Mouse (Mus musculus) myocyte (in vitro differentiated cells): ENCODE data around the gene Tmem189. TPM values are rescaled to one million over a fixed set of nuclear protein-coding genes. Genes with fewer than 3 reads are reported as not detected.

Experiments used
- H3K27me3 ChIP-seq: one replicate; pipeline ENCODE4 v1.6.1; 2011; ENCODE audit not compliant: control insufficient read depth, insufficient read depth, insufficient read length
- H3K36me3 ChIP-seq: one replicate; pipeline ENCODE4 v1.6.1; 2011; ENCODE audit not compliant: control insufficient read depth, insufficient read depth
- H3K4me2 ChIP-seq: one replicate; pipeline ENCODE4 v1.6.1; 2011; ENCODE audit warnings: low read depth, control low read depth
- H3K4me3 ChIP-seq: one replicate; pipeline ENCODE4 v1.5.1; 2011; ENCODE audit warnings: mild to moderate bottlenecking, control low read depth, moderate library complexity
- H3K79me2 ChIP-seq: one replicate; pipeline ENCODE4 v1.6.1; 2011; ENCODE audit not compliant: control insufficient read depth, insufficient read depth
- H3ac ChIP-seq: one replicate; pipeline ENCODE4 v1.6.1; 2011; ENCODE audit not compliant: control insufficient read depth, insufficient read length
- CEBPB ChIP-seq: IDR thresholded peaks from 2 replicates; pipeline ENCODE4 v1.6.1; 2011; ENCODE audit warnings: mild to moderate bottlenecking, moderate library complexity; ENCODE audit not compliant: poor library complexity, insufficient read depth, severe bottlenecking
- E2F4 ChIP-seq: IDR thresholded peaks from one replicate; pipeline ENCODE4 v1.6.1; 2011; ENCODE audit warnings: mild to moderate bottlenecking, control low read depth, moderate library complexity; ENCODE audit not compliant: insufficient read depth
- MAX ChIP-seq: IDR thresholded peaks from one replicate; pipeline ENCODE4 v1.6.1; 2011; ENCODE audit warnings: low read depth, mild to moderate bottlenecking, control low read depth
- MYOD1 ChIP-seq, 3 experiments: IDR thresholded peaks; one replicate each; pipeline ENCODE4 v1.6.1; 2011; ENCODE audit warnings: control low read depth in 2 of 3, low read depth in 2 of 3, mild to moderate bottlenecking in 2 of 3, moderate library complexity in 1 of 3; ENCODE audit not compliant: insufficient read length in 2 of 3, control insufficient read depth in 1 of 3
- MYOG ChIP-seq, 3 experiments: IDR thresholded peaks; one replicate each; pipeline ENCODE4 v1.6.1; 2011; ENCODE audit warnings: control low read depth in 2 of 3, low read depth in 2 of 3, mild to moderate bottlenecking in 2 of 3; ENCODE audit not compliant: insufficient read length in 2 of 3, control insufficient read depth in 1 of 3, insufficient read depth in 1 of 3
- POLR2A ChIP-seq: IDR thresholded peaks from one replicate; pipeline ENCODE4 v1.6.1; 2011; ENCODE audit warnings: low read depth, mild to moderate bottlenecking, control low read depth, moderate library complexity; ENCODE audit not compliant: insufficient read length
- POLR2AphosphoS2 ChIP-seq: IDR thresholded peaks from one replicate; pipeline ENCODE4 v1.6.1; 2011; ENCODE audit warnings: low read depth, control low read depth; ENCODE audit not compliant: insufficient read length
- REST ChIP-seq: IDR thresholded peaks from one replicate; pipeline ENCODE4 v1.6.1; 2011; ENCODE audit warnings: mild to moderate bottlenecking, control low read depth, moderate library complexity; ENCODE audit not compliant: insufficient read depth, insufficient read length
- SRF ChIP-seq: IDR thresholded peaks from one replicate; pipeline ENCODE4 v1.6.1; 2011; ENCODE audit warnings: low read depth; ENCODE audit not compliant: control insufficient read depth, insufficient read length
- TCF12 ChIP-seq: IDR thresholded peaks from one replicate; pipeline ENCODE4 v1.6.1; 2011; ENCODE audit warnings: mild to moderate bottlenecking, control low read depth; ENCODE audit not compliant: poor library complexity, insufficient read depth, severe bottlenecking
- TCF3 ChIP-seq: IDR thresholded peaks from one replicate; pipeline ENCODE4 v1.6.1; 2011; ENCODE audit warnings: low read depth, control low read depth; ENCODE audit not compliant: insufficient read length
- USF1 ChIP-seq: IDR thresholded peaks from one replicate; pipeline ENCODE4 v1.6.1; 2011; ENCODE audit warnings: low read depth, mild to moderate bottlenecking, control low read depth, moderate library complexity
- polyA plus RNA-seq: library from polyadenylated mRNA; unstranded; fragments of >200 nt; fragmentation: generic; extraction: Trizol; gene quantifications from one replicate; pipeline ENCODE4 v1.2.1, GENCODE M21; 2012; ENCODE audit warnings: missing spikeins

The Tmem189 gene
- polyA plus RNA-seq, 1 experiment, result 91.9 TPM

- peak overlapping the region; percentile 96 for H3K4me2 ChIP-seq
- TF ChIP-seq TCF3 (no peak), POLR2AphosphoS2 (no peak), TCF12 (no peak), REST (no peak), SRF (no peak), POLR2A (no peak), E2F4 (no peak), USF1 (no peak), CEBPB (no peak), MAX (no peak)
- peak overlapping the region; percentile 93 for H3K4me3 ChIP-seq
- peaks cover 41% of the 10 kb centered on the region for H3K79me2 ChIP-seq
- H3K36me3 ChIP-seq, result no peaks in the 10 kb centered on the region
- H3K27me3 ChIP-seq, result no peaks in the 10 kb centered on the region
- H3ac ChIP-seq, result peak overlapping the region; percentile 33
These were observed 29.0 kb downstream of the Tmem189 start for GRCm38 (mm10) chr2:167660611-167660971.

DNA sequence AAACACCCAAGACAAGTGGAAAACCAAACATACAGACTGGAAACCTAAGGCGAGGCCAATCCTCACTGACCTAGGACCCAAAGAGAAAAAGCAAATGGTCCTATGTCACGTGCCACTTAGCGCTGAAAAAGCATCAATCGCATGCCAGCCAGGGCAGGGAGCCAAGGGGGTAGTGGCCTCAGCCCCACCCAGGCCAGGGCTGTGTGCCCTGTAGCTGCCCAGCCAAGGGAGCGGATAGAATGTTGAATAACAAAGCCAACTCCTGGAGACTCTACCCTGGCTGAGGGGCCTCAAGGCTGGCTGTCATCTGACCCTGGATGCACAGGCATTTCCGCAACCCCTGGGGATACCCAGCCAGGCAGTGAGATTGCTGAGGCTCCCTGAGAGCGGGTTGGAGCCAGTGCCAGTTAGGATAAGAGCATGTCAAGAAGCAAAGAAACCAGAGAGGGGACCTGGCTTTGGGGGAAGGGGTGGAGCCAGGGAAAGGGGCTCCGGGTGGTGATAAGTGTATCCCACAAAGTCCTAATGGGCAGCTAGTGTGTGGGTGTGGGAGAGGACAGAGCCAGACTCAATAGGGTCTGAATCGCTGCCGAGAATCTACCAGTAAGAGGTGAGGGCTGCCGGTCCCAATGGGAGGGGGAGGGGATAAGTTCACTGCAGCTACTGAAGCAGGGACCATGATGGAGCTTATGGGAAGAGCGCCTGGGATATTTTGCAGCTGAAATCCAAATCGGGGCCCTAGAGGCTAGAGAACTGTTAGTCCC lies 29.6 kb downstream of the Tmem189 start:
- TF ChIP-seq MAX (no peak), REST (no peak), TCF12 (no peak), USF1 (peak; percentile 59), POLR2A (no peak), CEBPB (no peak), MYOG (IDR thresholded peaks at IDR 0.05; ENCODE audit: control insufficient read depth in 1 of 3, insufficient read depth in 1 of 3, insufficient read length in 2 of 3, low read depth in 2 of 3) (peak in 1 of 3 experiments; percentile 32), E2F4 (no peak), SRF (no peak), MYOD1 (IDR thresholded peaks at IDR 0.05; ENCODE audit: control insufficient read depth in 1 of 3, insufficient read length in 2 of 3, low read depth in 2 of 3) (no peak), POLR2AphosphoS2 (no peak), TCF3 (no peak)
- H3K4me2 ChIP-seq, result peak overlapping the region; percentile 96
- peak overlapping the region; percentile 93 for H3K4me3 ChIP-seq
- no peaks in the 10 kb centered on the region for H3K27me3 ChIP-seq
- peaks cover 46% of the 10 kb centered on the region for H3K79me2 ChIP-seq
- H3K36me3 ChIP-seq, result no peaks in the 10 kb centered on the region
- H3ac ChIP-seq, result peak overlapping the region; percentile 33

GRCm38 (mm10) chr2:167659177-167659846 lies 30.3 kb downstream of the Tmem189 start:
- peak overlapping the region; percentile 93 for H3K4me3 ChIP-seq
- H3K79me2 ChIP-seq, result peaks cover 50% of the 10 kb centered on the region
- TF ChIP-seq POLR2AphosphoS2 (no peak), TCF3 (no peak), E2F4 (no peak), MYOD1 (IDR thresholded peaks at IDR 0.05; ENCODE audit: control insufficient read depth in 1 of 3, insufficient read length in 2 of 3, low read depth in 2 of 3) (no peak)
- H3K4me2 ChIP-seq, result peak overlapping the region; percentile 96
- no peak overlapping the region for H3ac ChIP-seq
- no peaks in the 10 kb centered on the region for H3K27me3 ChIP-seq
- no peaks in the 10 kb centered on the region for H3K36me3 ChIP-seq

- peak overlapping the region; percentile 93 for H3K4me3 ChIP-seq
- H3K79me2 ChIP-seq, result peaks cover 50% of the 10 kb centered on the region
- H3K4me2 ChIP-seq, result peak overlapping the region; percentile 96
- TF ChIP-seq POLR2A (no peak), POLR2AphosphoS2 (no peak), E2F4 (no peak), SRF (no peak), USF1 (no peak), MYOD1 (IDR thresholded peaks at IDR 0.05; ENCODE audit: control insufficient read depth in 1 of 3, insufficient read length in 2 of 3, low read depth in 2 of 3) (peak in 1 of 3 experiments; percentile 3), MYOG (IDR thresholded peaks at IDR 0.05; ENCODE audit: control insufficient read depth in 1 of 3, insufficient read depth in 1 of 3, insufficient read length in 2 of 3, low read depth in 2 of 3) (peak in 1 of 3 experiments; percentile 19), MAX (no peak)
- no peak overlapping the region for H3ac ChIP-seq
- H3K27me3 ChIP-seq, result no peaks in the 10 kb centered on the region
- H3K36me3 ChIP-seq, result peaks cover 3% of the 10 kb centered on the region
These were observed 30.9 kb downstream of the Tmem189 start for GRCm38 (mm10) chr2:167658712-167659111.

GRCm38 (mm10) chr2:167657973-167658372 lies 31.6 kb downstream of the Tmem189 start:
- Histone ChIP-seq H3ac (no peak overlapping the region), H3K79me2 (peaks cover 50% of the 10 kb centered on the region), H3K4me2 (peak overlapping the region; percentile 37), H3K36me3 (peaks cover 8% of the 10 kb centered on the region), H3K4me3 (peak overlapping the region; percentile 93), H3K27me3 (no peaks in the 10 kb centered on the region)
- no peak for TF ChIP-seq SRF
- no peak for TF ChIP-seq USF1
- no peak for TF ChIP-seq MAX
- no peak for TF ChIP-seq POLR2A
- no peak for TF ChIP-seq MYOD1 (IDR thresholded peaks at IDR 0.05; ENCODE audit: control insufficient read depth in 1 of 3, insufficient read length in 2 of 3, low read depth in 2 of 3)
- no peak for TF ChIP-seq E2F4
- TF ChIP-seq POLR2AphosphoS2, result no peak
- no peak for TF ChIP-seq MYOG (IDR thresholded peaks at IDR 0.05; ENCODE audit: control insufficient read depth in 1 of 3, insufficient read depth in 1 of 3, insufficient read length in 2 of 3, low read depth in 2 of 3)
- no peak for TF ChIP-seq TCF12
- TF ChIP-seq TCF3, result no peak
- no peak for TF ChIP-seq CEBPB
- TF ChIP-seq REST, result no peak
